Mouse (Mus musculus) naive thymus-derived CD4-positive, alpha-beta T cell, adult 2 months (primary cell): Measurements from ENCODE around the gene Olfr520.
"Not testable (repeated sequence)": the region's sequence is repeated elsewhere in the genome, so short reads cannot be mapped to it uniquely, and the experiment has no call there.

Experiments
- DNase-seq: peaks from one replicate; pipeline ENCODE4 v3.0.0-alpha.2; 2011; ENCODE audit warnings: low read depth

The Olfr520 gene

GRCm38 (mm10) chr7:99729973-99730372 lies at the start of gene Olfr520:
Gene Olfr520 (plus strand): TSS chr7:99730273.
- no peak for DNase-seq

DNA sequence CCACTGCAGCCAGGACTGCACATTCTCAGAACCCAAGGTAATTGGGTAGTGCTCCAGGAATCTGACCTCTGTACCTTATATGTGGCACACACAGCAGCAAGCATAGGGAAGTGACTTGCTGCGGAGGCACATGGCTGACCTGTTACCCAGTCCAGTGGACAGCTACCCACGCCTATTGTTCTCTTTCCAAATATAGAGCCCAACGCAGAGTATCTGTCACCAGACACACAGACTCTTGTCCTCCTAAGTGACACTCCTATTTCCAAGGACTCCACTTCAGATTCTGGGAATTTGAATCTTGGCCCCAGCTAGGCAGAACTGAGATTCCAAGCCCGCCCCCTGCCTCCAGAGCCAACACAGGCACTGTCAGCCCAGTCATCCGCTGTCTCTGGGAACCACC lies 49.3 kb upstream of the Olfr520 start:
- DNase-seq = no peak

DNA sequence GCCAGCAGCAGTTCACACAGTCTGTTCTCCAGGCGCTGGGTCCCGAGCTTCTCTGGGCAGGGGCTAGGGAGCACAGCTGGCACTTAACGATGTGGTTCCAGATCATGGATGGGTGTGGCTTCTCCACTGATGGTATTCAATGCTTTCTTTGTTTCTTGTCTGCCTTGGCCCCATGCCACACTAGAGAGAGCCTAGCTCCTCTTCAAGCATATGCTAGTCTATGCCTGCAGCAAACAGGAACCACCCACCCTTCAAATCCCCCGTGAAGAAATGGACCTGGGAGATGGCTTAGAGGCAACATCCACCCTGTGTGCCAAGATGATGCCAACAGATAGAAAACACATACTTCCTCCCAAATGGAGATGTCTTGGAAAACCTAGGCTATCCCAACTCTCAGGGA lies 46.0 kb upstream of the Olfr520 start:
- no peak for DNase-seq

- DNase-seq = no peak
Measured at GRCm38 (mm10) chr7:99690819-99691218, 39.3 kb upstream of the Olfr520 start.

DNA sequence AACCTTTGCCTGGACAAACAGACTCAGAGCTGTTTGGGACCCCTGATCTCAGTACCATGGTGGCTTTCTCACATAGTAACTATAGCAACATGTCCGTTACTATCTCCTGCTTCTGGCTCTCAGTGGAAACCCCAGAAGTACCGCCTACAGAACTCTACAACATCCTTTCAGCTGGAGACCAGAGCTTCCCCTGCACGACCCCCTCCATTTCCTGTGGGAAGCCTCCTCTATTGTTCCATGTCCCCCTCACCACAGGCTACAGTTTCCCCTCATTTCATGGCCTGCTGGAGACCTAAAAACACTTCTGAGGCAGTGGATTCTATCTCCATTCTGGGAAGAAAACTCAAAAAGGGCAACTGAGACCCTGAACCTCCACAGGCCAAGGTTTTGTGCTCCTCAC lies 37.7 kb upstream of the Olfr520 start:
- DNase-seq = no peak

DNA sequence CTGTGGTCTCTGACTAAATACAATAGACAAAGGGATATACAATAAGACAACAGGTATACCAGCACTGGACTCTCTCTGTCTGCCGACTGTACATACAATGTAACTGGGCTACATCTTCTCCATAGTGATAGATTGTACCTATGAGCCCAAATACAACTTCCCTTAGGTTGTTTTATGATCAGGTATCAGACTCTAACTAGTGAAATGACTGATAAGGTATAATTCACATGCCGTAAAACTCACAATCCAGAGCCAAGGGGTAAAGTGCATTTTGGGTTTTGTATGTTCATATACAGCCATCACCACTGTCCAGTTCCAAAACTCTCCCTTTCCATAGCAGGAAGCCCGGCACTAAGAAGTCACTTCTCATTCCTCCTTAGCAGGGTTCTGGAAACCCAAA lies 36.7 kb upstream of the Olfr520 start:
- no peak for DNase-seq

DNA sequence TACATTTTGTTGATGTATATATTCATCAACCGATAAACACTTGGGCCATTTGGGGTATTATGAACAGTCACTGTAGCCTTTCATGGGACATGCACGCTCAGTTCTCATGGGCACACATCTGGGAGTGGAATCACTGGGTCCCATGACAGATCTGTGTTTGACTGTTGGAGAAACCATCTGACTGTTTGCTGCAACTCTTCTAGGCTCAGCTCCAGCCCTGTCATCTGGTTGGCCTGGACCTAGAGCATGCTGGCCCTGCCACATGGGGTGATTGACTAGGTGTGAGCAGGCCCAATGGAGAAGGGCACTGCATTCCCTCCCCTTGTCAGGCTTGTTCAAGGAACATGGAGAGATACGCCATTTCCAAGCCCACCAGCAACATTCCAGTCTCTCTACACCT lies 36.1 kb upstream of the Olfr520 start:
- DNase-seq = no peak

- not testable (repeated sequence) for DNase-seq
Measured at GRCm38 (mm10) chr7:99694424-99694823, 35.6 kb upstream of the Olfr520 start.

- DNase-seq = no peak
Measured at GRCm38 (mm10) chr7:99695471-99696057, 34.5 kb upstream of the Olfr520 start.

DNA sequence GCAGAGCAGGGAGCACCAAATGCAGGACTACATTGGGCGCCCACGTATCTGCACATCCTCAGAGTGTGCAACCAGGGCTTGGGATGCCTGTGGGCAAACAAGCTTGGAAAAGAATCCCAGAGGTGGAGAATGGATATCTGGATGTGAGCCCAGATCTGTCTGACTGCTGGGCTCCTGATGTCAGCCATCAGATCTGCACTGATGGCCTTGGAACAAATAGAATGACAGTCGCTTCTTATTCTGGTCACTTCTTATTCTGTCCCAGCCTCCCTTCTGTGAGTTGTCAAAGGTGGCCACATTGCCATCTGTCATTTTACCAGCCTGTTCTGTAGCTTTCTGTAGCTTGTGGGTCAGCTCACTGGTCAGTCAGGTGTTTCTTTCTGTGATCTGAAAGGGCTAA lies 31.5 kb upstream of the Olfr520 start:
- DNase-seq = no peak

DNA sequence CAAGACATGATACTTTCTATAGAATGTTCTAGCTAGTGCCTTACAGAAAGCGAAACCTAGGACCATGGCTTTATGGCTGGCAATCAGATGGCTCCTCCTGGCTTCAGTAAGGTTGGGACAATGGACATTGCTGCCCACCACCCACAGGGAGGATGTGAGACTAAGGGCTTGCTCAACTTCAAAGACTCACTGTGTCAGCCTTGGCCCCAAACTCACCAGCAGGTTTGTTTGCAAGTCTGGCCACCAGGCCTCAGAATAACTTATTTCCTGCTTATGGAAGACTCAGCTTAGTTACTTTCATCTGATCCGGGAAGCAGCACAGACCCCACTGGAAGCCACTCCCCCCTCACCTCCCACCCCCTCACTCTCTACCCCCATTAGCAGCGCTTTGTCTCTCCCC lies 31.0 kb upstream of the Olfr520 start:
- no peak for DNase-seq

- DNase-seq = no peak
Measured at GRCm38 (mm10) chr7:99699709-99700151, 30.3 kb upstream of the Olfr520 start.

DNA sequence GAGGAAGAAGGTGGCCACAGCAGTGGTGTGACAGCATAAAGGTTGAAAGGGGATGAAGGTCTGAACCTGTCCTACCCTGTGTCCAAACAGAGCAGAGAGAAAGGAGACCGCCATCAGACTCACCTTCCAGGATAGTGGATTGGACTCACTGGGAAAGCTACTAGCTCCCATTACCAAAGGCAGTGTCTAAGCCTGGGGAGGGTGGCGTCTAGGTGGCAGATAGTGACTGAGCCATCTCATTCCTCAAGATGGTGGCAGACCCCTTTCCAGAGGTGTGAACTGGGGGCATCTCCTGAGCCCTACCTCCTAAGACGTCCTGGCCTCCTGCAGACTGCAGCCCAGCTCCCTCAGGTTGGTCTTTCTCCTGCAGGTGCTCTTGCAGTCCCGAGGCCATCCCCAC lies 29.4 kb upstream of the Olfr520 start:
- DNase-seq = no peak

- DNase-seq = no peak
Measured at GRCm38 (mm10) chr7:99702201-99702600, 27.9 kb upstream of the Olfr520 start.

DNA sequence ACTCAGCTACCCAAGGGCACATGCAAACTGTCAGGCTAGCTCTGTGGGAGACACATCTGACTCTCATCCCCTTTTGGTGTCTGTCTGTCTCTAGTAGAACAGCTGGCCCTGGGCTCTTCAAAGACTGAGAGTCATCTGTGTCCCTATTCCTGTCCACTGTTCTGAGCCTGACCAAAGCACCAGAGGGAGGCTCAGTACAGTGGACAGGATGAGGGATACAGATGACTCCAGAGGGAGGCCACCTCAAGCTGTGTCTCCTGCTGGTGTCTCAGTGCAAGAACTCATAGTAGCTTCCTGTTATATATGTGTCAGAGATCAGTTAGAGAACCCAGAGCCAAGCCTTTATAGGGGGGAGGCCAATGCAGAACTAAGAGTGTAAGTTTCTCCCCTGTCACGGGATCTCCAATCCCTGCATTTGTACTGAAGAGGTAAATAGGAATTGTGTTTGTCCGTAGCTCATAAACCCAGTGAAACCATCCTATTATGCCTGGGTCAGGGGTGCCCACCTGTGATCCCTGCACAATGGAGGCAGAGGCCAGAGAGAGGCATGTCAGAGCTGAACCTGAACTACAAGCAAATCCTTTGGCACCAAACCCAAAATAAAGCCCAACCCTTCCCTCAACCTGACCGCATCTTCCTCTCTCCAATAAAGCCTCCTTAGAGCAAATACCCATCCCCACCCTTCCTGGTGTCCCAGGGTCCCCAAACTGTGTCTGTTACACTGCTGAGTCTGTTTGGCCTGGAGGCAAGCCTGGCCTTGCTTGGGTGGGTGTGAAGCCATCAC lies 25.1 kb upstream of the Olfr520 start:
- DNase-seq = no peak

DNA sequence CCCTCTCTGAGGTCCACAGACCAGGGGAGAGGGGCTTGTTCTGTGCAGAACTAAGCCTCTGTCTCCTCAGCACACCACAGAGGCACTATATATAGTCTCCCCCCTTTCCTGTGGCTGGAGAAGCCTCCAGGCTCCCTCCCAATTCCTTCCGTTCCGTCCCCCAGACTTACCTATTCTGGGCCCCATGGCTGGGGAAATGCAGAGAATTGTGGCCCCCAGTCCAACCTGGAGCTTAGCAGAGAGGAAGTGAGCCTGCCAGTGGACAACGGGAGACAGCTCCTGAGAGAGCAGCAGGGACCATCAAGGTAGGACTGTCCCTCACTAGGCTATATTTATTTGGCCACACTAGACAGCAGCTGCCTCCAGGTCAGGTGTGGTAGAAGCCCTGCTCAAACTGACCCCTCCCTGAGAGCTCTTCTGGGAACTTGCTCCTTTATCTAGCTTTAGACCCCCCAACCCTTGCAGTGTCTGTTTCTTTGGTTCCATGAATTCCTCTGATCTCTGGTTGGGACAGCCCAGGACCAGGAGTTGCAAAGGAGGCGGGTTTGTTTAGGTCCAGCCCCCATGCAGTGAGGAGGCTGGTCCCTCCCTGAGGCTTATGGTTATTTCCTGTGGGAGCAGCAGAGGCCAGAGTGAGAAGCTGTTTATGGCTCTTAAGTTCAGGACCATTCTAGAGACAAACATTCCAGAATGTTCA lies 23.6 kb upstream of the Olfr520 start:
- DNase-seq = no peak

- DNase-seq = no peak
Measured at GRCm38 (mm10) chr7:99707038-99707595, 23.0 kb upstream of the Olfr520 start.

DNA sequence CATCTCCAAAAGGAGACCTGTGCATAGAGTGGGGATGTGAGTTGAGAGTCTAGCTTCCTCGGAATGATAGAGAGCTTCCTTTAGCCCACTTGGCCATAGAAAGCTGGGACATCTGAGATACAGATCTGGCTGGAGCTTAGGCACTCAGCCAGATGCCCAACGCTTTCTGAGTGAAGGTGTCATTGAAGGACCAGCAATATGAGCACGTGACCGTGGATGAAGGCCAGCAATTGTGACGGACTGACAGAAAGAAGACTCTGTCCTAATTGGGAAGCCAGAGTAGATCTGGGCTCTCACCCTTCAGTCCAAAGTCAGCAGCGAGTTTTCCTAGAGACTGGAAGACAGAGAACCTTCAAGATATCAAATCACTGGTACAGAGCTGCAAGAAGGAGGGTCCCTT lies 22.4 kb upstream of the Olfr520 start:
- DNase-seq = no peak

DNA sequence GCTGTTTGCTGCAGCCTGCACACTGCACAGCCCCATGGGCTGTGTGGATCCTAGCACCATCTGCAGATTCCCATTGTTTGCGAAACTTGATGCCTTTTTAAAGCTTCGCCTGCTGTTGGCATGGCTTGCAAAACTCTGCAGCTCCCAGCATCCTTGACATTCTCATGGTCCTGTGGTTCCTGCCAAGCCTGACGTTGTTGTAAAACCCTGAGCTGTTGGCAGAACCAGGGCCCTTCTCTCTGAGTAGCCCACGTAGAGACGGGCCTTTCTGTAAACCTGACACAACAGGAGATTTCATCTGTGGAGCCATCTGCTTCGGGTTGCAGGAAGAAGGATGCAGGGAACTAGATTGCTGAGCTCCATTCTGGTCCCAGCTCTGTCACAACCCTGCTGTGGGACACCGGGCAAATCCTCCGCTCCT lies 21.8 kb upstream of the Olfr520 start:
- no peak for DNase-seq

DNA sequence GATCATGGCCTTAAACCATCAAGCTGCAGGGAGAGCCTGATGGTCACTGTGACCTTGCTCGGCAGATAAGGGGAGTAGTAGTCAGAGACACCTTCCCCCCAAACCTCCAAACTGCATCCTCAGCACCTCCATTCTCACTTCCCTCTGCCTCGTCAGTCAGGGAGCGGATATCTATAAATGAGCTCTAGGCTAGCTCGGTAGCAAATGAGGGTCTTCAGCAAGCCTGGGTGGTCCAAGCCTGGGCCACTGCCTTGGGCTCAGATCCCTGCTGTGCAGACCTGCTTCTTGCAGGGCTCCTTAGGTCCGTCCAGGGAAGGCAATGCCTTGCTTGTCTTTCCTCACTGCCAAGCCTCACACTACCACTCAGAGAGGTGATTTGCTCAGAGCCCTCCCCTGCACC lies 21.3 kb upstream of the Olfr520 start:
- DNase-seq = no peak

- peak; percentile 3 for DNase-seq
Measured at GRCm38 (mm10) chr7:99709992-99710391, 20.1 kb upstream of the Olfr520 start.

- peak; percentile 42 for DNase-seq
Measured at GRCm38 (mm10) chr7:99710476-99710875, 19.6 kb upstream of the Olfr520 start.

GRCm38 (mm10) chr7:99711166-99711565 lies 18.9 kb upstream of the Olfr520 start, which contains the start of gene Slco2b1:
Gene Slco2b1 (minus strand): TSS chr7:99711340.
- DNase-seq = no peak
